Mouse (Mus musculus): ENCODE measurements at regions not wholly inside any gene's neighbourhood (a gene's known extent, or its start where the extent isn't known, plus 50 kb on each side); places are given as distances from the start of the nearest gene placed in this dataset.

DNA sequence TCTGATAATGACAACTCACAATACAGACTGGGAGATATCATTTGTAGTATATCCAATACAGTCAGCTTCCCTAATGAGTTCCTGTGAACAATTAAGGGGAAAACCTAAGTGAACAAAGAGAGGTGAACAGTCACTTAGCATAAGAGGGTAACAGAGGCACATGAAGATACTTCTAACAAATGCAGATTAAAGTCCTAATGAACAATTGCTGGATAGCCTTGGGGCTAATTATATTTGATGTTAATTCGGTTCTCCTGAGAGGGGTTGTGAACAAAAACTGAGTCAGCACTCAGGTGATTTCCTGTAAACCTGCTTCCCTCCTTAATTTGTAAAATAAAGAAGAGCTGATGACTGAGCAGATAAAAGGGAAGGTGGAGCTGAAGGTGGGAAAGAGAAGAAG lies 1672.1 kb downstream of the 4930444P10Rik start:
- DNase-seq (ENCODE audit: low read depth), result no peak

DNA sequence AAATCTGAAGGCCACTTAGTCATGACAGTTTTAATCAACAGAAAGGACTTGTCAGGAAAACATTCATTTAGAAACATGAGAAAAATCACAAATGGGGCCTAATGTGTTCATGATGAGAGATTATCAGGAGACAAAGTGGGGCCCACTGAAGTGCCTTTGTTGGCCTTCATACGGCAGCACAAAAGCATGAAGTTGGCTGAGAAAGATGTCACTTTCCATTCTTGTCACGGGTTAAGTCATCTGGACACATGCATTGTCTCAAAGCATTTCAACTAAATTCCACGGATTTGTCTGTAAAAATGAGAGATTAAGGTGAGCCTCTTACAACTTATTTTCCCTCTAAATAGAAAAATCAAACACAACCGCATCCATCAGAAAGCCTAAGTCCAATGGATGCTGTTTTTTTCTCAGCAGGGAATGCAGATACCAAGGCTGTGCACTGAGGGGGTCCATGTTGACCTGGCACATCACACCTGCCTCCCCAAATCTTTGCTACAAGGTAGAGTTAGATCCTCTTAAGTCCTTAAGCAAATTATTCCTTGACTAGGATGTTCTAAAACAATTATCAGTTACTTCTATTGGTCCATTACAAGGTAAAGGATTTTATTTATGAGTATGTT lies 1679.2 kb downstream of the 4930444P10Rik start:
- DNase-seq (ENCODE audit: low read depth), result no peak

DNA sequence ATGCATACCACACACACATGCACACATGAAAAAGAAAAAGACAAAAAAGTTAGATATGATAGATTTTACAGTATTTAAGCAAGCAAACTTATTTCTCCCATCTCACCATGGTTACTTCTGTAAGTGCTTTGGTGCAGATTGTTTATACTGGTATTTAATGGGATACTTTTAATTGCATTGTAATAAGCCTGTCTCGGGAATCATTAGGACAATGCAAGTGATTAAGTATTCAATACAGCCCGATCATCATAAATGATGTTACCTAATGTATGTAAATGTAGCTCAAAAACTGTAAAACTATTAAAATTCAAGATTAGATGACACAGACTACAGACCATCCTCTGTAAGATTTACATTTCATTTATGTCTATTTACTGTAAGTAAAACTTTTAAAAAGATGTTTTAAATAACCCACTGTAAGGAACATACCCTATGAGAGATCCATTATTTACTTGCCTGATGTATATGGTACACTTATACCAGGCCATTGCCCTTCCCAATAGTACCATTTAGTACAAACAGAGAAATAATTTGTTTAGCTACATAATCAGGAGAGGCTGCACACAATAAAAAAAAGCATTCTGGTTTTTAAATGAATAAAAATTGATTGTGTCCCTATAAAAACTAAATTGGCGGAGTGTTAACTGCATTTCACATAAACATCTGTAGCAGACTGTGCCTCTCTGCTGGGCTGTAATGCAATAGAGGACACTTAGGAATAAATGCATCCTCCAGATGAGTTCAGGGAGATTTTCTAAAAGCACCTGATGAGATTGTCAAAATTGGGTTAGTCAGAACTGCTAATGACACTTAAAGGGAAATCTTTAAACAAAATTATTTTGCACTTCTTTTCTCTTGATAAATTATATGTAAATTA lies 1722.9 kb downstream of the 4930444P10Rik start:
- DNase-seq (ENCODE audit: low read depth), result no peak

DNA sequence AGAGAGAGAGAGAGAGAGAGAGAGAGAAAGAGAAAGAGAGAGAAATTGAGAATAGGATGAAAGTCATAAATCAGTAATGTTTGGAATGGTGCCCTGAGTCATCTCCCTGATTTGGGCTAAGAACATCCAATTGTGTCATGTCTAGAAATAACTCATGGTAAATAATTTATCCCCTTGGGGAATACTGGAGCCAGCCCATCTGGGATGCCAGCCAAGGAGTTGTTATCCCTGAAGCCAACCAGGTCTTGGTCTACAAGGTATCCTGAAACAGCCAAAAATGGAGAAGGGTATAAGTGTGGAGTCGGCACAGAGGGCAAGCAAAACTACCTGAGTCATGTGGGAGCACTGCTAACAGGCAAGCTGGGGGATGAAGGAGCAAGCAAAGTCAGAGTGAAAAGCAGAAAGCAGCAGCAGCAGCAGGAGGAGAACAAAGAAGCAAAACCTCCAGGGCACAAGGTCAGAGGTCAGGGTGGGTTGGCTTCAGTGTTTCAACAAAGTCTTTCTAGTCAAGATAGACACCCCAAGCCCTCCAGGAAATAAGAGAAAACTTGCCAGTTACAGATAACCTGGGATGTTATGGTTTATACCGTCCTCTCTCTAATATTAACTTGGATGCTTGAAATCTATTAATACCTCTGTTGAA lies 1733.0 kb downstream of the 4930444P10Rik start:
- no peak for DNase-seq (ENCODE audit: low read depth)

Data from gonadal fat pad, adult 2 months (tissue).